Mouse (Mus musculus) embryonic facial prominence, embryonic 14.5 days (tissue): ENCODE measurements at regions not wholly inside any gene's neighbourhood (a gene's known extent, or its start where the extent isn't known, plus 50 kb on each side); places are given as distances from the start of the nearest gene placed in this dataset.

Experiments used
- ATAC-seq: fragments of 200-750 bp; cut with Nextera tagmentation; 2 replicates; pipeline ENCODE4 v1.8.0; 2017; ENCODE audit warnings: low read depth, moderate number of reproducible peaks, moderate TSS enrichment
- DNase-seq: peaks from one replicate; pipeline ENCODE4 v3.0.0-alpha.2; 2015; ENCODE audit warnings: low spot score
- H3K27ac ChIP-seq: fragments of 300-500 bp; sonication (generic); replicated peaks from 2 replicates; pipeline ENCODE4 v1.5.1; 2014; ENCODE audit warnings: low read depth, mild to moderate bottlenecking, low read length, moderate library complexity
- H3K27me3 ChIP-seq: fragments of 300-500 bp; sonication (generic); replicated peaks from 2 replicates; pipeline ENCODE4 v1.6.1; 2014; ENCODE audit warnings: low read length; ENCODE audit not compliant: control insufficient read depth, insufficient read depth
- H3K36me3 ChIP-seq: fragments of 300-500 bp; sonication (generic); 2 replicates; pipeline ENCODE4 v1.6.1; 2014; ENCODE audit warnings: low read length, mixed read lengths; ENCODE audit not compliant: control insufficient read depth, insufficient read depth
- H3K4me1 ChIP-seq: fragments of 300-500 bp; sonication (generic); 2 replicates; pipeline ENCODE4 v1.6.1; 2014; ENCODE audit warnings: antibody characterized with exemption, low read length; ENCODE audit not compliant: control insufficient read depth, insufficient read depth
- H3K4me2 ChIP-seq: fragments of 300-500 bp; sonication (generic); 2 replicates; pipeline ENCODE4 v1.6.1; 2014; ENCODE audit warnings: low read depth, mild to moderate bottlenecking, low read length, moderate library complexity, mixed read lengths
- H3K4me3 ChIP-seq: fragments of 300-500 bp; sonication (generic); 2 replicates; pipeline ENCODE4 v1.5.1; 2014; ENCODE audit warnings: low read depth, mild to moderate bottlenecking, low read length
- H3K9ac ChIP-seq: fragments of 300-500 bp; sonication (generic); 2 replicates; pipeline ENCODE4 v1.6.1; 2014; ENCODE audit warnings: low read depth, mild to moderate bottlenecking, low read length, moderate library complexity, mixed read lengths
- H3K9me3 ChIP-seq: fragments of 300-500 bp; sonication (generic); 2 replicates; pipeline ENCODE4 v1.6.1; 2016; ENCODE audit warnings: low read length; ENCODE audit not compliant: control insufficient read depth
- WGBS: fragments of 180-500 bp; shearing (Covaris S2); extraction: QIAGEN DNeasy Blood & Tissue Kit; methylation state at CpG from one replicate; pipeline ENCODE4 v1.1.7; 2014; 5-methylcytosine and 5-hydroxymethylcytosine counted together

DNA sequence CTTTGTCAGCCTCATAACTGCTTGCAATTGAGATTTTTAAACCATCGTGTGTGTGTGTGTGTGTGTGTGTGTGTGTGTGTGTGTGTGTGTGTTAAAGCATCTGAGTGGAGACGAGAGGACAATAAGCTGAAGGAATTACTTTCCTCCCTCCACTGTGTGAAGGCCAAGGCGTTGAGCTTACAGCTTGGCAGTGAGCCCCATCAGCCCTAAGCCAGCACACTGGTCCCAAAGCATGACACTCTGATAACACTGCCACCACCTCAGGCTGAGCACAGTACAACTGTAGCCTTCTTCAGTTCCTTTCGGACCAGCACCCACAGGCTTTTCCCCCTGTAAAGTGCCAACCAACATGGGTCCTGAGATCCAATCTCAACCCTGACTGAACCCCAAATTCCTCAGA is 85.1 kb upstream of the Egln3 start:
- 78% methylated on average over 4 of the region's 4 CpGs for WGBS
- no peak for ATAC-seq

GRCm38 (mm10) chr12:54288041-54288502 is 84.4 kb upstream of the Egln3 start:
- no peaks in the 10 kb centered on the region for H3K36me3 ChIP-seq
- H3K4me1 ChIP-seq = peaks cover 18% of the 10 kb centered on the region
- no peaks in the 10 kb centered on the region for H3K9me3 ChIP-seq
- H3K27me3 ChIP-seq = no peaks in the 10 kb centered on the region
- 76% methylated on average over 6 of the region's 6 CpGs for WGBS
- H3K4me2 ChIP-seq = no peak overlapping the region
- H3K9ac ChIP-seq = no peak overlapping the region
- H3K4me3 ChIP-seq = no peak overlapping the region
- no peak for ATAC-seq
- DNase-seq = no peak
- H3K27ac ChIP-seq = peak overlapping the region; percentile 55

More for the DNA sequence above, 85.1 kb upstream of the Egln3 start:
- H3K9me3 ChIP-seq = no peaks in the 10 kb centered on the region
- H3K36me3 ChIP-seq = no peaks in the 10 kb centered on the region
- no peak for DNase-seq
- no peak overlapping the region for H3K9ac ChIP-seq
- H3K27me3 ChIP-seq = no peaks in the 10 kb centered on the region
- H3K27ac ChIP-seq = no peak overlapping the region
- H3K4me2 ChIP-seq = no peak overlapping the region
- H3K4me1 ChIP-seq = peaks cover 18% of the 10 kb centered on the region
- no peak overlapping the region for H3K4me3 ChIP-seq

GRCm38 (mm10) chr12:54286911-54287819 is 83.5 kb upstream of the Egln3 start:
- Histone ChIP-seq H3K4me3 (no peak overlapping the region), H3K9ac (no peak overlapping the region), H3K27me3 (no peaks in the 10 kb centered on the region), H3K4me2 (no peak overlapping the region), H3K4me1 (peaks cover 18% of the 10 kb centered on the region), H3K36me3 (no peaks in the 10 kb centered on the region), H3K27ac (peak overlapping the region; percentile 55), H3K9me3 (no peaks in the 10 kb centered on the region)
- ATAC-seq (peak; percentile 89), DNase-seq (peak; percentile 74)
- WGBS = 45% methylated on average over 16 of the region's 16 CpGs

GRCm38 (mm10) chr12:54283646-54284045 is 80.0 kb upstream of the Egln3 start:
- Histone ChIP-seq H3K27ac (no peak overlapping the region), H3K9ac (no peak overlapping the region), H3K4me3 (no peak overlapping the region), H3K27me3 (no peaks in the 10 kb centered on the region), H3K36me3 (no peaks in the 10 kb centered on the region), H3K9me3 (no peaks in the 10 kb centered on the region), H3K4me2 (no peak overlapping the region), H3K4me1 (peaks cover 18% of the 10 kb centered on the region)
- 27% methylated on average over 4 of the region's 4 CpGs for WGBS
- DNase-seq (no peak), ATAC-seq (no peak)

- Histone ChIP-seq H3K4me1 (peaks cover 14% of the 10 kb centered on the region), H3K4me2 (no peak overlapping the region), H3K9ac (no peak overlapping the region), H3K27me3 (no peaks in the 10 kb centered on the region), H3K4me3 (no peak overlapping the region), H3K36me3 (no peaks in the 10 kb centered on the region), H3K27ac (no peak overlapping the region), H3K9me3 (no peaks in the 10 kb centered on the region)
- 69% methylated on average over 1 of the region's 1 CpGs for WGBS
- ATAC-seq = no peak
- DNase-seq = no peak
Measured at GRCm38 (mm10) chr12:54283011-54283410, 79.4 kb upstream of the Egln3 start.

DNA sequence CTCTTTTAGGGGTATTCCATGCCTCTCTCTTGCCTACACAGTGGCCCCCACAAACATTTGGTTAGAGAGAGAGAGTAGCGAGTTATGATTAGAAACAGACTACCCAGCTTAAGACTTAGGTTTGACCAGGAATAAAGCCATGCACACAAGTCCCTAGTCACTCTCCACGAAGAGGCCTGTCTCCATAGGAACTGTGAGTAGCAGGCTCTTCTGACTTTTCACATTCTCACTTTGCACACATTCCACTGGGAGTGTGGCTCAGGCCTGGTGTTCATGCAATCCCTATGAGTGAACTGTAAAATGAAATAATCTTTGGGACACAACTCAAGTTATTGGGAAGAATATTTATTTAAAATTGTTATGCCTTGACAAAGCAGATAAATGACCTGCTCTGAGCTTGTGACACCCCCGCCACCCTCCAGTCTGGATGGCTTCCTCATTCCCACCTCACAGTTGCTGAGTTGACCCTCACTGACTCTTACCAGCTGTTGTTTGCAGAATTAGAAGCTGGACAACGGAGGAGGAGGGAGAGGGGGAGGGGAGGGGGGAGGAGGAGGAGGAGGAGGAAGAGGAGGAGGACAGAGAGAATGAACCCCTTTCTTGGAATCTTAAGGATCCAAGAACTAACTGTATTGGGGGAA is 78.7 kb upstream of the Egln3 start:
- ATAC-seq (no peak), DNase-seq (no peak)
- Histone ChIP-seq H3K9ac (no peak overlapping the region), H3K4me3 (no peak overlapping the region), H3K9me3 (no peaks in the 10 kb centered on the region), H3K36me3 (no peaks in the 10 kb centered on the region), H3K27ac (no peak overlapping the region), H3K4me1 (peaks cover 8% of the 10 kb centered on the region), H3K4me2 (no peak overlapping the region), H3K27me3 (no peaks in the 10 kb centered on the region)
- 45% methylated on average over 4 of the region's 4 CpGs for WGBS

GRCm38 (mm10) chr12:54280457-54280856 is 76.8 kb upstream of the Egln3 start:
- Histone ChIP-seq H3K4me3 (no peak overlapping the region), H3K36me3 (no peaks in the 10 kb centered on the region), H3K9me3 (no peaks in the 10 kb centered on the region), H3K4me2 (no peak overlapping the region), H3K27me3 (no peaks in the 10 kb centered on the region), H3K4me1 (no peaks in the 10 kb centered on the region), H3K27ac (no peak overlapping the region), H3K9ac (no peak overlapping the region)
- WGBS = 63% methylated on average over 4 of the region's 4 CpGs
- DNase-seq (no peak), ATAC-seq (no peak)

- DNase-seq = no peak
- Histone ChIP-seq H3K4me3 (no peak overlapping the region), H3K9me3 (no peaks in the 10 kb centered on the region), H3K36me3 (no peaks in the 10 kb centered on the region), H3K4me1 (no peaks in the 10 kb centered on the region), H3K27me3 (no peaks in the 10 kb centered on the region), H3K9ac (no peak overlapping the region), H3K27ac (no peak overlapping the region), H3K4me2 (no peak overlapping the region)
- no peak for ATAC-seq
- 56% methylated on average over 3 of the region's 3 CpGs for WGBS
Measured at GRCm38 (mm10) chr12:54280001-54280400, 76.3 kb upstream of the Egln3 start.
